Mouse (Mus musculus) heart, embryonic 16.5 days (tissue): ENCODE measurements around the gene Siglecg. TPM values are rescaled to one million over a fixed set of nuclear protein-coding genes. Genes with fewer than 3 reads are reported as not detected.

Experiments used
- ATAC-seq: fragments of 200-750 bp; cut with Nextera tagmentation; replicated peaks from 2 replicates; pipeline ENCODE4 v1.8.0; 2017; ENCODE audit warnings: moderate number of reproducible peaks; ENCODE audit not compliant: insufficient read depth, low FRiP score; ENCODE audit errors: extremely low read depth
- H3K27ac ChIP-seq: fragments of 300-500 bp; sonication (generic); 2 replicates; pipeline ENCODE4 v1.5.1; 2014; ENCODE audit warnings: mild to moderate bottlenecking, low read length, control low read depth, moderate library complexity
- H3K27me3 ChIP-seq: fragments of 300-500 bp; sonication (generic); 2 replicates; pipeline ENCODE4 v1.6.1; 2014; ENCODE audit warnings: low read length, mixed read lengths; ENCODE audit not compliant: control insufficient read depth, insufficient read depth
- H3K36me3 ChIP-seq: fragments of 300-500 bp; sonication (generic); 2 replicates; pipeline ENCODE4 v1.6.1; 2014; ENCODE audit not compliant: control insufficient read depth, insufficient read depth
- H3K4me1 ChIP-seq: fragments of 300-500 bp; sonication (generic); 2 replicates; pipeline ENCODE4 v1.6.1; 2014; ENCODE audit warnings: low read length, mixed read lengths; ENCODE audit not compliant: control insufficient read depth, insufficient read depth
- H3K4me2 ChIP-seq: fragments of 300-500 bp; sonication (generic); 2 replicates; pipeline ENCODE4 v1.6.1; 2014; ENCODE audit warnings: low read depth, mild to moderate bottlenecking, control low read depth, low read length
- H3K4me3 ChIP-seq: fragments of 300-500 bp; sonication (generic); 2 replicates; pipeline ENCODE4 v1.5.1; 2014; ENCODE audit warnings: mild to moderate bottlenecking, control low read depth, low read length
- H3K9ac ChIP-seq: fragments of 300-500 bp; sonication (generic); 2 replicates; pipeline ENCODE4 v1.6.1; 2014; ENCODE audit warnings: low read length, control low read depth
- H3K9me3 ChIP-seq: fragments of 300-500 bp; sonication (generic); replicated peaks from 2 replicates; pipeline ENCODE4 v1.6.1; 2016; ENCODE audit warnings: low read length; ENCODE audit not compliant: control insufficient read depth
- WGBS: fragments of 180-500 bp; shearing (Covaris S2); extraction: QIAGEN DNeasy Blood & Tissue Kit; methylation state at CpG from one replicate; pipeline ENCODE4 v1.1.7; 2014; 5-methylcytosine and 5-hydroxymethylcytosine counted together
- polyA plus RNA-seq: library from polyadenylated mRNA; unstranded; fragments of >200 nt; fragmentation: Nextera tagmentation; extraction: Ambion mirVana; gene quantifications from 2 replicates; pipeline ENCODE4 v1.2.1, GENCODE M21; 2015

Gene Siglecg
- 0.17 TPM in 2 replicates for polyA plus RNA-seq

DNA sequence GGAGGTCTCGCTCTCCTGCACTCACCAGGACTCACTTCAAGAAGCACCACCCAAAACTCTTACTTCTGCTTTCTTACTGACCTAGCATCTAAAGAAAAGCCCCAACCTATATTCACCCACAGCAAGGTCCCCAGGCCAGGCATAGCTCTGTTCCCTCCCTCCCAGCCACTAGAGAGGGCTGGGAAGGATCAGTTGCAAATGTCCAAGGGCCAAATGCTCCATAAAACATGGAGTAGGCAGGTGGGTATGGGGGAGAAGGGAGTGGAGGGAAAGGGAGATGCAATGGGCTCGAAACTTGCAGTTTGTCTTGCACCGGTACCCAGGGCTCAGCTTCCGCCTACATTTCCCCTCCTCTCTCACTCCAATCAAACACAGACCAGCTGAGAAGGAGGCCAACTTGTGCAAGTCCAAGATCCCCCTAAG is at the start of gene Siglecg:
Gene Siglecg (plus strand): TSS at position 74 of the 423 bp plus-strand sequence.
- no peak within 1 kb of the TSS for H3K9ac ChIP-seq
- H3K36me3 ChIP-seq: no peaks in the 10 kb centered on the region
- 68% methylated on average over 4 of the region's 4 CpGs for WGBS
- H3K9me3 ChIP-seq: no peaks in the 10 kb centered on the region
- no peak for ATAC-seq
- no peak within 1 kb of the TSS for H3K4me3 ChIP-seq
- H3K27ac ChIP-seq: no peak within 1 kb of the TSS
- no peaks in the 10 kb centered on the region for H3K27me3 ChIP-seq
- H3K4me2 ChIP-seq: no peak within 1 kb of the TSS
- no peaks in the 10 kb centered on the region for H3K4me1 ChIP-seq

GRCm38 (mm10) chr7:43358556-43358955 is 49.4 kb upstream of the Siglecg start:
- Histone ChIP-seq H3K36me3 (no peaks in the 10 kb centered on the region), H3K9me3 (no peaks in the 10 kb centered on the region), H3K4me3 (no peak overlapping the region), H3K9ac (no peak overlapping the region), H3K4me2 (no peak overlapping the region), H3K27me3 (no peaks in the 10 kb centered on the region; the same call in 1 of the 2 replicates), H3K27ac (no peak overlapping the region), H3K4me1 (0 out of 2 replicates have a peak, but pooled peaks cover 2% of the 10 kb centered on the region)
- ATAC-seq: no peak
- WGBS: 77% methylated on average over 3 of the region's 3 CpGs

- H3K4me3 ChIP-seq: no peak overlapping the region
- no peaks in the 10 kb centered on the region for H3K4me1 ChIP-seq
- no peak for ATAC-seq
- no peak overlapping the region for H3K4me2 ChIP-seq
- no peaks in the 10 kb centered on the region for H3K9me3 ChIP-seq
- no peak overlapping the region for H3K9ac ChIP-seq
- no peak overlapping the region for H3K27ac ChIP-seq
- no peaks in the 10 kb centered on the region for H3K36me3 ChIP-seq
- no peaks in the 10 kb centered on the region for H3K27me3 ChIP-seq
- 84% methylated on average over 1 of the region's 1 CpGs for WGBS
Measured at GRCm38 (mm10) chr7:43361442-43361841, 46.6 kb upstream of the Siglecg start.

GRCm38 (mm10) chr7:43362021-43362420 is 46.0 kb upstream of the Siglecg start:
- 57% methylated on average over 4 of the region's 4 CpGs for WGBS
- Histone ChIP-seq H3K36me3 (no peaks in the 10 kb centered on the region), H3K4me1 (no peaks in the 10 kb centered on the region), H3K27me3 (no peaks in the 10 kb centered on the region), H3K4me2 (no peak overlapping the region), H3K9me3 (no peaks in the 10 kb centered on the region), H3K9ac (no peak overlapping the region), H3K4me3 (no peak overlapping the region), H3K27ac (no peak overlapping the region)
- no peak for ATAC-seq

GRCm38 (mm10) chr7:43378226-43378625 is 29.8 kb upstream of the Siglecg start:
- H3K36me3 ChIP-seq: no peaks in the 10 kb centered on the region
- H3K27me3 ChIP-seq: no peaks in the 10 kb centered on the region
- H3K4me1 ChIP-seq: no peaks in the 10 kb centered on the region
- no peak for ATAC-seq
- H3K9me3 ChIP-seq: no peaks in the 10 kb centered on the region
- no peak overlapping the region for H3K9ac ChIP-seq
- H3K4me3 ChIP-seq: no peak overlapping the region
- no peak overlapping the region for H3K4me2 ChIP-seq
- 16% methylated on average over 5 of the region's 5 CpGs for WGBS
- no peak overlapping the region for H3K27ac ChIP-seq

DNA sequence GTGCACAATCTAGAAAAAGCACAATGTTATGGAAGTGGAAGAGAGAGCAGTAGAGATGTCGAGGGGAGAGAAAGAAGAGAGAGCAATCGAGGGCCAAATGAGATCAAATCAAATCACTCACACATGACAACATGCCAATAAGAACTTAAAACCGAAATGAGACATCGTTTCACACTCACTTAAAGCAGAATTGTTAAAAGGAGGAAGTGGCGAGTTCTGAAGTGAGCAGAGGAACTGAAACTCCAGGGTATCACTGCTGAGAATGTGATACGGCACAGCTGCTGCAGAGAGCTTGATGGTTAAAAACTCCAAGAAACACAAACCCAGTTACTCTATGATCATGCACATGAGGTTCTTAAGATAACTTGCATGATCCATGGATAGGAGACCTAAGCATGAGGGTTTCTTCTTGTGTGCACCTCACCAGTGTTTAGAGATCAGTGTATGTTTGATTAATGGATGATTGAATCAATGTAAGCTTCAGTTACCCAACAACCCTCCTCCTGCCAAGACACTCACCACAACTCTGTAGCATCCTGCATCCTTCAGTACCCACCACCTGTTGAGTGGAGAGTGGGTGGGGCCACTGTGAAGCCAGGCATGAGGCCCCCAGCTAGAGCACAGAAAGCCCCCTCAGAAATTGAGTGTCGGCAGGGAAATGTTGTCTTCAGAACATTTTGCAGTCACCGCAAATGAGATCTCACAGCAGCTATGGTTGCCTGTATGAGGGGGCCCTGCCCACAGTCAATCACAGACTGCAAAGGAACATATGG is 15.5 kb upstream of the Siglecg start:
- no peak for ATAC-seq
- Histone ChIP-seq H3K36me3 (no peaks in the 10 kb centered on the region), H3K4me2 (no peak overlapping the region), H3K9ac (no peak overlapping the region), H3K4me3 (no peak overlapping the region), H3K4me1 (no peaks in the 10 kb centered on the region), H3K9me3 (peaks cover 3% of the 10 kb centered on the region; the same call in 1 of the 2 replicates), H3K27ac (no peak overlapping the region), H3K27me3 (no peaks in the 10 kb centered on the region)
- WGBS: 57% methylated on average over 8 of the region's 8 CpGs

GRCm38 (mm10) chr7:43399501-43399900 is 8.5 kb upstream of the Siglecg start:
- Histone ChIP-seq H3K4me2 (no peak overlapping the region), H3K9ac (no peak overlapping the region), H3K27me3 (no peaks in the 10 kb centered on the region), H3K4me3 (no peak overlapping the region), H3K9me3 (no peaks in the 10 kb centered on the region), H3K36me3 (no peaks in the 10 kb centered on the region), H3K27ac (no peak overlapping the region), H3K4me1 (no peaks in the 10 kb centered on the region)
- no peak for ATAC-seq
- WGBS: 91% methylated on average over 2 of the region's 2 CpGs

- H3K4me1 ChIP-seq: no peaks in the 10 kb centered on the region
- no peaks in the 10 kb centered on the region for H3K36me3 ChIP-seq
- H3K27me3 ChIP-seq: no peaks in the 10 kb centered on the region
- H3K4me2 ChIP-seq: no peak overlapping the region
- H3K9ac ChIP-seq: no peak overlapping the region
- ATAC-seq: no peak
- WGBS: 19% methylated on average over 2 of the region's 2 CpGs
- H3K27ac ChIP-seq: no peak overlapping the region
- no peak overlapping the region for H3K4me3 ChIP-seq
- H3K9me3 ChIP-seq: no peaks in the 10 kb centered on the region
Measured at GRCm38 (mm10) chr7:43402718-43403117, 5.3 kb upstream of the Siglecg start.

DNA sequence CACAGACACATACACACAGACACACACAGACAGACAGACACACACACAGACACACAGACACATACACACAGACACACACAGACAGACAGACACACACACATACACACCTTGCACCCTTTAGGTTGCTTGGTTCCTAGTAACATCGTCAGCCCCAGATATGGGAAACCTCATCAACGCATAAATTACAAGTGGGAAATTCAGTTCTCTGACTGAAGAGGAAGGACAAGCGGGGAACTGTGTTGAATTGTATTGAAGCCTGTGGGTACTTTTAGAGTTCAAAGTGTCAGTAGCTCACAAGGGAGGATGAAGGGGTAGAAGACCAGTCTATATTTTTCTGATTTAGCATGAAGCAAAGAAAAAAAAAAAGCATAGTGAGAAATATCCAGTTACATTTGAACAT is 431 bp upstream of the Siglecg start:
- ATAC-seq: no peak
- Histone ChIP-seq H3K9ac (no peak overlapping the region), H3K9me3 (no peaks in the 10 kb centered on the region), H3K4me2 (no peak overlapping the region), H3K36me3 (no peaks in the 10 kb centered on the region), H3K27ac (no peak overlapping the region), H3K4me3 (no peak overlapping the region), H3K4me1 (no peaks in the 10 kb centered on the region), H3K27me3 (no peaks in the 10 kb centered on the region)
- 70% methylated on average over 3 of the region's 3 CpGs for WGBS
